ENCODE assay signal across 8 mouse cellular contexts in the genomic region with DNA sequence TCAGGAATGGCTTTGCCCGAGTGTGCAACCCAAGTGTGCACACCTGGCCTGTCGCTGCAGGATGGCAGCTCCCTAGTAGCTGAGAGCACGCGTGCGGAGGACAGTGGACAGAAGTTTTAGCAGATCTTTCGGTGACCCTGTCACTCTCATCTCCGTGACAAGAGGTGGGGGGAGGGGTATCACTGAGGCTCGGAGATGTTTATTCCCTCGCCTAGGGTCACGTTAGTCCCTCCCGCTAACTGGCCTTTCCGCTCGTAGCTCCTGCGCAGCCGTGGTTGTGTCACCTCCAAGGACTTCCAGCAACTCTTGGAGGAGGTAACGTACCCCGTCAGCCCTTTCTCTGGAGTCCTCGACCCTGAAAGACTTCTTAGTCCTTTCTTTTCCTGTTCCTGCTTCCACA. TPM values are rescaled to one million over a fixed set of nuclear protein-coding genes. Genes with fewer than 3 reads are reported as not detected.
DNase-seq lines count a peak whose midpoint lies in the region; TF ChIP-seq lines count a peak whose summit lies in the region.

No protein-coding gene starts in this region.

- peaks cover 29% of the 10 kb centered on the region for H3K4me1 ChIP-seq in E14TG2a.4 (replicated peaks; ENCODE audit: low read depth, low read length)
- H3K4me1 ChIP-seq in erythroblast, embryonic 14.5 days (ENCODE audit: control insufficient read depth) = peaks cover 64% of the 10 kb centered on the region

- peak overlapping the region; percentile 82 for H3K4me3 ChIP-seq in E14TG2a.4 (replicated peaks; ENCODE audit: low read length)
- peak overlapping the region; percentile 87 for H3K4me3 ChIP-seq in erythroblast, embryonic 14.5 days (replicated peaks)

- no peaks in the 10 kb centered on the region for H3K27me3 ChIP-seq in E14TG2a.4 (ENCODE audit: insufficient read depth, low read length)
- no peaks in the 10 kb centered on the region for H3K27me3 ChIP-seq in erythroblast, embryonic 14.5 days (ENCODE audit: control insufficient read depth)

- no peak for TF ChIP-seq CTCF in E14TG2a.4 (conservative IDR thresholded peaks at IDR 0.05; ENCODE audit: low read length)

- peaks cover 25% of the 10 kb centered on the region for H3K9me3 ChIP-seq in E14TG2a.4 (ENCODE audit: low read length)
- H3K9me3 ChIP-seq in erythroblast, embryonic 14.5 days (ENCODE audit: control insufficient read depth, low read length) = peaks cover 3% of the 10 kb centered on the region

- peaks cover 9% of the 10 kb centered on the region for H3K36me3 ChIP-seq in E14TG2a.4 (ENCODE audit: insufficient read depth, low read length)
- H3K36me3 ChIP-seq in erythroblast, embryonic 14.5 days (ENCODE audit: control insufficient read depth) = peaks cover 25% of the 10 kb centered on the region

- peak; percentile 68 to 74 for DNase-seq in cerebellum, postnatal 10 days
- DNase-seq in cerebellum, adult 9-10 months = no peak
- peak; percentile 43 to 77 for DNase-seq in kidney, postnatal 25 days
- DNase-seq in mesoderm, embryonic 11.5 days (ENCODE audit: low read depth, low spot score) = peak; percentile 28
- no peak for DNase-seq in urinary bladder, postnatal 10 days (ENCODE audit: low spot score)
- DNase-seq in cerebellum, adult 9-11 months = no peak

RNA-seq across cellular contexts. Expression of a gene that starts 0.4 kb away (rescaled TPM):
- polyA plus RNA-seq in erythroblast, embryonic 14.5 days (2012) = 8.6 and 8.7 TPM in 2 replicates

RNA-seq across cellular contexts. Expression of a gene that starts 3.4 kb away (rescaled TPM):
- 14.6 and 17.3 TPM in 2 replicates for polyA plus RNA-seq in erythroblast, embryonic 14.5 days (2012)

RNA-seq across cellular contexts. Expression of a gene that starts 16.9 kb away (rescaled TPM):
- 3.7 and 4.7 TPM in 2 replicates for polyA plus RNA-seq in erythroblast, embryonic 14.5 days (2012)

Comparison
In these comparisons a context has a peak if more than half of its experiments do, and no peak if none do; other contexts are left out.
1. DNase-seq: peak in cerebellum, postnatal 10 days (2 of 2), kidney, postnatal 25 days (2 of 2) and mesoderm, embryonic 11.5 days (single experiment); none in cerebellum, adult 9-10 months (single experiment), urinary bladder, postnatal 10 days (single experiment) and cerebellum, adult 9-11 months (single experiment).